Mouse (Mus musculus) left cerebral cortex, postnatal 10 days (tissue): ENCODE data around the gene Cd84. TPM values are rescaled to one million over a fixed set of nuclear protein-coding genes. Genes with fewer than 3 reads are reported as not detected.

Experiments used
- total RNA-seq, 2 experiments: library from RNA; stranded (reverse); gene quantifications; 2 replicates each; pipeline ENCODE4 v1.2.3; 2021

The Cd84 gene
- total RNA-seq, 2 experiments from 2014 or later, result 1.7 to 2.1 TPM

Other genes starting within 250 kb of the Cd84 start
- gene Ly9, start 232.3 kb upstream of the Cd84 start, total RNA-seq, result not detected
- under 1 TPM; 0.22 to 0.39 TPM for gene Slamf7, start 186.7 kb upstream of the Cd84 start, total RNA-seq
- gene Cd48, start 157.7 kb upstream of the Cd84 start, total RNA-seq, result under 1 TPM; 0.30 to 0.47 TPM
- under 1 TPM; 0.41 to 0.51 TPM for gene Slamf1, start 72.6 kb upstream of the Cd84 start, total RNA-seq
- gene Gm10521, start 56.0 kb downstream of the Cd84 start, total RNA-seq, result under 1 TPM in 1 of 2 experiments, not detected in 1; 0.13 TPM
- under 1 TPM in 1 of 2 experiments, not detected in 1; 0.24 TPM for gene Slamf6, start 77.8 kb downstream of the Cd84 start, total RNA-seq
- gene Vangl2, start 188.7 kb downstream of the Cd84 start, total RNA-seq, result 10 to 100 TPM; 32.8 to 34.0 TPM
- under 1 TPM in 1 of 2 experiments, not detected in 1; 0.32 TPM for gene Nhlh1, start 217.9 kb downstream of the Cd84 start, total RNA-seq
- 100 to 1,000 TPM; 179 to 183 TPM for gene Copa, start 242.8 kb downstream of the Cd84 start, total RNA-seq
- 10 to 100 TPM; 79.0 to 82.2 TPM for gene Ncstn, start 243.1 kb downstream of the Cd84 start, total RNA-seq